Mouse (Mus musculus) heart, embryonic 10.5 days (tissue): ENCODE results near the gene Klhl25. TPM values are rescaled to one million over a fixed set of nuclear protein-coding genes. Genes with fewer than 3 reads are reported as not detected.
"Not testable (repeated sequence)": the region's sequence is repeated elsewhere in the genome, so short reads cannot be mapped to it uniquely, and the experiment has no call there.

Experiments used
- DNase-seq: peaks from one replicate; pipeline ENCODE4 v3.0.0-alpha.2; 2017; ENCODE audit warnings: low spot score
- H3K27ac ChIP-seq: fragments of 300-500 bp; sonication (generic); 2 replicates; pipeline ENCODE4 v1.5.1; 2016; ENCODE audit warnings: mild to moderate bottlenecking
- H3K27me3 ChIP-seq: fragments of 300-500 bp; sonication (generic); 2 replicates; pipeline ENCODE4 v1.6.1; 2016; ENCODE audit warnings: mild to moderate bottlenecking; ENCODE audit not compliant: poor library complexity, insufficient read depth, severe bottlenecking
- H3K36me3 ChIP-seq: fragments of 300-500 bp; sonication (generic); 2 replicates; pipeline ENCODE4 v1.6.1; 2016; ENCODE audit warnings: mild to moderate bottlenecking, moderate library complexity
- H3K4me1 ChIP-seq: fragments of 300-500 bp; sonication (generic); 2 replicates; pipeline ENCODE4 v1.6.1; 2016; ENCODE audit warnings: mild to moderate bottlenecking
- H3K4me3 ChIP-seq: fragments of 300-500 bp; sonication (generic); 2 replicates; pipeline ENCODE4 v1.5.1; 2016; ENCODE audit warnings: mild to moderate bottlenecking, moderate library complexity
- H3K9me3 ChIP-seq: fragments of 300-500 bp; sonication (generic); 2 replicates; pipeline ENCODE4 v1.6.1; 2016; ENCODE audit warnings: mild to moderate bottlenecking, moderate library complexity
- WGBS: fragments of 180-500 bp; shearing (Covaris S2); methylation state at CpG from one replicate; pipeline ENCODE4 v1.1.7; 2016; 5-methylcytosine and 5-hydroxymethylcytosine counted together
- polyA plus RNA-seq: library from polyadenylated mRNA; unstranded; fragments of >200 nt; fragmentation: Nextera tagmentation; extraction: Ambion mirVana; gene quantifications from 2 replicates; pipeline ENCODE4 v1.2.1, GENCODE M21; 2016

Klhl25 gene
- polyA plus RNA-seq, 1 experiment from 2014 or later = 15.0 TPM

GRCm38 (mm10) chr7:75897041-75897440 lies 48.9 kb downstream of the Klhl25 start:
- Histone ChIP-seq H3K27ac (no peak overlapping the region), H3K27me3 (no peaks in the 10 kb centered on the region), H3K4me3 (no peak overlapping the region), H3K4me1 (peaks cover 3% of the 10 kb centered on the region; the same call in 1 of the 2 replicates), H3K36me3 (no peaks in the 10 kb centered on the region), H3K9me3 (no peaks in the 10 kb centered on the region)
- no peak for DNase-seq
- WGBS = 81% methylated on average over 5 of the region's 5 CpGs

DNA sequence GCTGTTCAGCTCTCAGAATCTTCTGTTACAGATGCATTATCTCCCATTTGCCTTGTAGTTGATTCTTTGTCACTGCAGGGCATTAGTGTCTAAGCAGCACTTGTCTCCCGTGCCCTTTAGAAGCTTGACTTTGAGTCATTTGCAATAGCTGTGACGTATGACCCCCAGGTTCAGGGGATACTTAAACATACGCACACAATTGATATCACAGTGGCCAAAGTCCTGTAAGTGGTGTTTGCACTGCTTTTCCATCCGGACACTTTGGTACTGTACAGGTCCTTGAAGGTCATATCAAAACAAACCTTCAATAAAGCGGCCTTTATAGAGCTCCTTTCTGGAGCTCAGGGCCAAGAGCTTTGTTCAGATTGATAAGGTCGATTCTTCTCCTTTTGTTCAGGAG lies 51.0 kb downstream of the Klhl25 start:
- Histone ChIP-seq H3K4me3 (no peak overlapping the region), H3K4me1 (peaks cover 3% of the 10 kb centered on the region; the same call in 1 of the 2 replicates), H3K36me3 (no peaks in the 10 kb centered on the region), H3K27me3 (no peaks in the 10 kb centered on the region), H3K9me3 (no peaks in the 10 kb centered on the region), H3K27ac (no peak overlapping the region)
- 69% methylated on average over 6 of the region's 6 CpGs for WGBS
- no peak for DNase-seq

- Histone ChIP-seq H3K4me1 (peaks cover 3% of the 10 kb centered on the region; the same call in 1 of the 2 replicates), H3K36me3 (no peaks in the 10 kb centered on the region), H3K9me3 (no peaks in the 10 kb centered on the region), H3K4me3 (no peak overlapping the region), H3K27me3 (no peaks in the 10 kb centered on the region), H3K27ac (no peak overlapping the region)
- DNase-seq = no peak
- WGBS = 37% methylated on average over 8 of the region's 8 CpGs
These were observed 51.4 kb downstream of the Klhl25 start for GRCm38 (mm10) chr7:75899517-75899916.

DNA sequence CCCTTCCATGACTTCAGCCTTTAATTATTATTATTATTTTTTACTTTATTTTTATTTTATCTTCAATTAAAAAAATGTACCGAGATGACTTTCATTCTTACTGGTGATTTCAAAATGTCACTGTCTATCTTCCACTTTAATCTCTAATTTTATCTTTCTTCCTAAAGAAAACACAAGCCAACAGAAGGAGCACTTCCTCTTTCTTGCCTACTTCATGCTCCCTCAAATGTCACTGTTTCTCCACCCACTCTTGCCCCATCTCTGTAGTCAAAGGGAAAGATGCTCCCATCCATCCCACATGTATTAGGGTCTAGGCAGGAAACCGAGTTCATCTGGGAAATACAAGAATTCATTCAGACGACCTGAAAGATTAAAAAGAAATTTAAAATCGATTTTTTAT lies 51.8 kb downstream of the Klhl25 start:
- WGBS = 65% methylated on average over 4 of the region's 4 CpGs
- H3K27ac ChIP-seq = no peak overlapping the region
- H3K36me3 ChIP-seq = no peaks in the 10 kb centered on the region
- DNase-seq = no peak
- no peak overlapping the region for H3K4me3 ChIP-seq
- no peaks in the 10 kb centered on the region for H3K9me3 ChIP-seq
- H3K27me3 ChIP-seq = no peaks in the 10 kb centered on the region
- peaks cover 4% of the 10 kb centered on the region for H3K4me1 ChIP-seq

- Histone ChIP-seq H3K36me3 (no peaks in the 10 kb centered on the region), H3K4me1 (peaks cover 6% of the 10 kb centered on the region), H3K27me3 (no peaks in the 10 kb centered on the region), H3K4me3 (no peak overlapping the region), H3K9me3 (no peaks in the 10 kb centered on the region), H3K27ac (no peak overlapping the region)
- DNase-seq = no peak
- WGBS = 13% methylated on average over 2 of the region's 2 CpGs
These were observed 57.0 kb downstream of the Klhl25 start for GRCm38 (mm10) chr7:75905145-75905544.

- Histone ChIP-seq H3K36me3 (no peaks in the 10 kb centered on the region), H3K4me1 (peaks cover 12% of the 10 kb centered on the region), H3K9me3 (no peaks in the 10 kb centered on the region), H3K4me3 (peak overlapping the region; percentile 45), H3K27ac (no peak overlapping the region), H3K27me3 (no peaks in the 10 kb centered on the region)
- 17% methylated on average over 11 of the region's 11 CpGs for WGBS
- no peak for DNase-seq
These were observed 62.0 kb downstream of the Klhl25 start for GRCm38 (mm10) chr7:75910035-75910651.

DNA sequence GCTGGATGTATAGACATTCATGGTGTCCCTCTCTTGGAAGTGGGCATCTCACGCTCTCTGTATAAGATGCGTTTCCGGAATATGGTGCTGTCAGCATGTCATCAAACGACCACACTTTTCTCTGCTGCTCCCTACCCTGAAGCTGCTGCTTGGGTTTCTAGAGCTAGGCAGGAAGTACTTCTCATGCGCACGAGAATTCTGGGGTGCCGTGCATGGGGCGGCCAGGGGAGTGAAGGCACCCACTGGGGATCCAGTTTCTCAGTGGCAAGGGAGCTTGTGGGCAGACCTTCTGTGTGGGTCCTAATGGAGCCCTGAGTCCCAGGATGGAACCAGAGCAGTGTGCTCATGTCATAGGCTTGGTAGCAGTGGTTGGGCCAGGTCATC lies 62.5 kb downstream of the Klhl25 start:
- Histone ChIP-seq H3K4me1 (peaks cover 9% of the 10 kb centered on the region; the same call in 1 of the 2 replicates), H3K9me3 (no peaks in the 10 kb centered on the region), H3K27ac (no peak overlapping the region), H3K36me3 (no peaks in the 10 kb centered on the region), H3K27me3 (no peaks in the 10 kb centered on the region), H3K4me3 (peak overlapping the region; percentile 45)
- WGBS = 77% methylated on average over 8 of the region's 8 CpGs
- DNase-seq = no peak

DNA sequence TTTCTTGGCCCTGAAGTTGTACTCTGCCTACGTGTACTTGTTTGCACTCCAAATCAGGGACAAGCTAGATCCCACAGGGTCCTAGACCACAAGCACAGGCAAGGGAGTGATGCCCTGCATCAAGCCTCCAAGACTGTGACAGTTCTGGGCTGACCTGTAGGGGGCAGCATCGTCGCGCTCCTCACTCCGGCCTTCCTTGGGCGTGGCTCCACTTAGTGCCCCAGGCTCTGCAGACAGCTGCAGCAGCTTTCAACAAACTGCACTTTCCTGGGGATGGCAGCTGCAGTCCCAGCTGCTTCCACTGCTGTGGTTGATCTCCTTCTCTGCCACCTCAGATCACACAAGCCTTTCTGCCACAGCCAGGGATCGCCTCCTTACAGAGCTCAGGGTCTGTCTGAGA lies 65.8 kb downstream of the Klhl25 start:
- WGBS = 2% methylated on average over 7 of the region's 7 CpGs

GRCm38 (mm10) chr7:75915550-75915949 lies 67.4 kb downstream of the Klhl25 start:
- not testable (repeated sequence) for H3K27me3 ChIP-seq, DNase-seq, H3K36me3 ChIP-seq, H3K4me1 ChIP-seq, H3K27ac ChIP-seq, H3K4me3 ChIP-seq, H3K9me3 ChIP-seq
- WGBS = 69% methylated on average over 3 of the region's 3 CpGs

More for the DNA sequence above, 65.8 kb downstream of the Klhl25 start:
- peak; percentile 88 for DNase-seq
- Histone ChIP-seq H3K36me3 (no peaks in the 10 kb centered on the region), H3K4me1 (peaks cover 9% of the 10 kb centered on the region; the same call in 1 of the 2 replicates), H3K4me3 (no peak overlapping the region), H3K27ac (no peak overlapping the region), H3K27me3 (no peaks in the 10 kb centered on the region), H3K9me3 (no peaks in the 10 kb centered on the region)

- H3K9me3 ChIP-seq = no peaks in the 10 kb centered on the region
- no peaks in the 10 kb centered on the region for H3K27me3 ChIP-seq
These were observed 69.6 kb downstream of the Klhl25 start for GRCm38 (mm10) chr7:75917662-75918061.

GRCm38 (mm10) chr7:75919745-75920144 lies 71.6 kb downstream of the Klhl25 start:
- H3K4me3 ChIP-seq, H3K9me3 ChIP-seq, DNase-seq, H3K36me3 ChIP-seq, H3K4me1 ChIP-seq, H3K27me3 ChIP-seq, H3K27ac ChIP-seq: not testable (repeated sequence)
- 53% methylated on average over 3 of the region's 3 CpGs for WGBS

More at GRCm38 (mm10) chr7:75917662-75918061, 69.6 kb downstream of the Klhl25 start:
- H3K4me3 ChIP-seq = no peak overlapping the region
- DNase-seq = no peak
- H3K27ac ChIP-seq = no peak overlapping the region
- peaks cover 5% of the 10 kb centered on the region; the same call in 1 of the 2 replicates for H3K4me1 ChIP-seq
- 70% methylated on average over 4 of the region's 4 CpGs for WGBS
- H3K36me3 ChIP-seq = no peaks in the 10 kb centered on the region
